Mouse (Mus musculus) hindbrain, embryonic 13.5 days (tissue): ENCODE measurements around the gene Fam8a1. TPM values are rescaled to one million over a fixed set of nuclear protein-coding genes. Genes with fewer than 3 reads are reported as not detected.
A peak's percentile ranks its signal among the peaks of the same experiment; 100 is the strongest.

Source experiments
- ATAC-seq: fragments of 200-750 bp; cut with Nextera tagmentation; 2 replicates; pipeline ENCODE4 v1.8.0; 2017; ENCODE audit warnings: moderate TSS enrichment; ENCODE audit not compliant: low FRiP score
- H3K27ac ChIP-seq: fragments of 300-500 bp; sonication (generic); 2 replicates; pipeline ENCODE4 v1.5.1; 2015; ENCODE audit warnings: inconsistent platforms, mild to moderate bottlenecking, moderate library complexity
- H3K27me3 ChIP-seq: fragments of 300-500 bp; sonication (generic); 2 replicates; pipeline ENCODE4 v1.6.1; 2015; ENCODE audit warnings: mild to moderate bottlenecking, inconsistent platforms
- H3K36me3 ChIP-seq: fragments of 300-500 bp; sonication (generic); 2 replicates; pipeline ENCODE4 v1.6.1; 2015; ENCODE audit warnings: mild to moderate bottlenecking, inconsistent platforms
- H3K4me1 ChIP-seq: fragments of 300-500 bp; sonication (generic); replicated peaks from 2 replicates; pipeline ENCODE4 v1.6.1; 2015; ENCODE audit warnings: inconsistent platforms
- H3K4me2 ChIP-seq: fragments of 300-500 bp; sonication (generic); 2 replicates; pipeline ENCODE4 v1.6.1; 2015; ENCODE audit warnings: inconsistent platforms, mild to moderate bottlenecking, moderate library complexity
- H3K4me3 ChIP-seq: fragments of 300-500 bp; sonication (generic); 2 replicates; pipeline ENCODE4 v1.5.1; 2015; ENCODE audit warnings: mild to moderate bottlenecking, inconsistent platforms
- H3K9ac ChIP-seq: fragments of 300-500 bp; sonication (generic); 2 replicates; pipeline ENCODE4 v1.6.1; 2015; ENCODE audit warnings: mild to moderate bottlenecking, inconsistent platforms
- H3K9me3 ChIP-seq: fragments of 300-500 bp; sonication (generic); 2 replicates; pipeline ENCODE4 v1.6.1; 2016; ENCODE audit warnings: inconsistent platforms
- WGBS: fragments of 180-500 bp; shearing (Covaris S2); methylation state at CpG from one replicate; pipeline ENCODE4 v1.1.7; 2015; 5-methylcytosine and 5-hydroxymethylcytosine counted together
- polyA plus RNA-seq: library from polyadenylated mRNA; unstranded; fragments of >200 nt; fragmentation: Nextera tagmentation; extraction: Ambion mirVana; gene quantifications from 2 replicates; pipeline ENCODE4 v1.2.1, GENCODE M21; 2015

Gene Fam8a1
- polyA plus RNA-seq, 1 experiment from 2014 or later, result 17.6 TPM

GRCm38 (mm10) chr13:46724371-46724770 is 55.0 kb downstream of the Fam8a1 start:
- Histone ChIP-seq H3K36me3 (no peaks in the 10 kb centered on the region), H3K27me3 (no peaks in the 10 kb centered on the region), H3K4me3 (no peak overlapping the region), H3K4me2 (0 out of 2 replicates have a peak overlapping the region, but pooled peaks have one; percentile 4), H3K27ac (no peak overlapping the region), H3K9me3 (no peaks in the 10 kb centered on the region), H3K4me1 (peaks cover 26% of the 10 kb centered on the region), H3K9ac (no peak overlapping the region)
- no peak for ATAC-seq

- H3K9me3 ChIP-seq, result no peaks in the 10 kb centered on the region
- H3K36me3 ChIP-seq, result no peaks in the 10 kb centered on the region
- peak overlapping the region; percentile 89 for H3K4me2 ChIP-seq
- H3K4me1 ChIP-seq, result peaks cover 26% of the 10 kb centered on the region
- H3K27ac ChIP-seq, result no peak overlapping the region
- 0 out of 2 replicates have a peak overlapping the region, but pooled peaks have one; percentile 9 for H3K4me3 ChIP-seq
- no peaks in the 10 kb centered on the region for H3K27me3 ChIP-seq
- ATAC-seq, result no peak
- H3K9ac ChIP-seq, result no peak overlapping the region
- WGBS, result 36% methylated on average over 2 of the region's 2 CpGs
Measured at GRCm38 (mm10) chr13:46725227-46725626, 55.9 kb downstream of the Fam8a1 start.

GRCm38 (mm10) chr13:46726288-46727037 is 57.1 kb downstream of the Fam8a1 start:
- Histone ChIP-seq H3K9me3 (no peaks in the 10 kb centered on the region), H3K9ac (peak overlapping the region; percentile 97), H3K4me3 (peak overlapping the region; percentile 99), H3K4me1 (peaks cover 26% of the 10 kb centered on the region), H3K27ac (peak overlapping the region; percentile 97), H3K27me3 (no peaks in the 10 kb centered on the region), H3K4me2 (peak overlapping the region; percentile 89), H3K36me3 (no peaks in the 10 kb centered on the region)
- WGBS, result under 1% methylated on average over 30 of the region's 30 CpGs
- no peak for ATAC-seq

DNA sequence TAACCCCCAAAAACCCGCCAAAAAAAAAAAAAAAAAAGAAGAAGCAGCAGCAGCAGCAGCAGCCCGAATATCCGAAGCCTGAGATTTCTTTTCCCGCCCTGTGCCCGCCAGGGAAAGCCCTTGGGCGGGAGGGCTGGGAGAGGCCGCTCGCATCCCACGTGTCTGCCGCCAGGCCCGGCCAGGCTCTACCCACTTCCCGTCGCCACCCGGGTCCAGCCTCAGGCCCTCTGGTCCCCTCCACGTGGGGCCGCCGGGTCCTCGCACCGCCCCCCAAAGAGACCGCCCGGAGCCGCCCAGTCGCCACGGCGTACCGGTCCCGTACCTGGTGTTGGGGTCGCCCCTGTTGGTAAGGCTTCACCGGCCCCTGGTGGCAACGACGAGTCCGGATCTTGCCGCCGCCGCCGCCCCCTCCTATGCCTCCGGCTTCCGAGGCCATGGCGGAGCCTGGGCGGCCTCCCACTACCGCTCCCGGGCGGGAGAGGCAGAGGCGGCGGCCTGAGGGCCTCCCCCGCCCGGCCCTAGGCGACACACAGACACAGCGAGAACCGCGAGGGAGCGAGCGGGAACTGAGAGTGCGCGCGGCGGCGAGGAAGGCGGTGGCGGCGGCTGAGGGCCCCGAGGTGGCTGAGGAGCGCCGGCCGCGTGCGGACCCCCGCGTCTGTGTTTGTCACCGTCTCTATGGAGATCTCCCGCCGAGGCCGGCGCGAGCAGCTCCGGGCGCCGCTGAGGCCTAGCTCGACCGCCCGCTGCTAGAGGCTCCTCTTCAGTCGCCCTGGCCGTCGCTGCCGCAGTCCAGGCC is 57.9 kb downstream of the Fam8a1 start:
- H3K4me2 ChIP-seq, result peak overlapping the region; percentile 89
- ATAC-seq, result peak; percentile 83
- peak overlapping the region; percentile 97 for H3K27ac ChIP-seq
- H3K9ac ChIP-seq, result peak overlapping the region; percentile 97
- peak overlapping the region; percentile 99 for H3K4me3 ChIP-seq
- no peaks in the 10 kb centered on the region for H3K36me3 ChIP-seq
- H3K27me3 ChIP-seq, result no peaks in the 10 kb centered on the region
- H3K4me1 ChIP-seq, result peaks cover 23% of the 10 kb centered on the region
- WGBS, result under 1% methylated on average over 79 of the region's 85 CpGs
- H3K9me3 ChIP-seq, result no peaks in the 10 kb centered on the region

Other genes starting within 250 kb of the Fam8a1 start
- 5.6 and 6.3 TPM in 2 replicates for gene Cap2, start 167.7 kb upstream of the Fam8a1 start, polyA plus RNA-seq
- gene Nup153, start 58.4 kb downstream of the Fam8a1 start, polyA plus RNA-seq, result 19.8 and 20.4 TPM in 2 replicates